Mouse (Mus musculus) liver, postnatal 0 days (tissue): ENCODE results near the gene Smarcd2.

ENCODE experiments used
- CTCF ChIP-seq: sonication (generic); IDR thresholded peaks from 2 replicates; pipeline ENCODE4 v1.5.1; 2016; ENCODE audit warnings: antibody characterized with exemption, low read depth
- EP300 ChIP-seq: IDR thresholded peaks from 2 replicates; pipeline ENCODE4 v1.6.1; 2016; ENCODE audit warnings: antibody characterized with exemption, low read depth, mild to moderate bottlenecking

DNA sequence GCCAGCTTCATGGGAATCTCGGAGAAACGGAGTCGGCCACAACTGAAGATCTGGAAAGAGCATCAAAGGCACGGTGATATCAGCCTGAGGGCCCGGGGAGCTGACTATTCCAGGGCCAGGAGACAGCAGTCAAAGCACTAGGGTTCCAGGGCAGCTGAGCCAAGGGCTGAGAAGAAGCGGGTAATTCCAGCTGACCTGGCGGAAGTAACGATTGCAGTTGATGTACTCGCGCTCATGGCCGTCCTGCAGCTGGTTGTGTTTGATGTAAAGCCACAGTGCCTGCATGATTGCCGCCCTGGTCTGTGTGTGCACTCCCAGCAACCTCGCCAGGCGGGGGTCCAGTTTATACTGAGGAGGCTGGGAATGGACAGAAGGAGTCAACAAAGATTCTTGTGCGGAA, 7.8 kb downstream of the Smarcd2 start:
- TF ChIP-seq CTCF (no peak), EP300 (no peak)
